Mouse (Mus musculus): Measurements from ENCODE around the gene Smarcal1. TPM values are rescaled to one million over a fixed set of nuclear protein-coding genes. Genes with fewer than 3 reads are reported as not detected.

Smarcal1 gene
- polyA plus RNA-seq (2015; fragmentation: Nextera tagmentation; extraction: Ambion mirVana) = 16.7 and 18.5 TPM in 2 replicates

DNA sequence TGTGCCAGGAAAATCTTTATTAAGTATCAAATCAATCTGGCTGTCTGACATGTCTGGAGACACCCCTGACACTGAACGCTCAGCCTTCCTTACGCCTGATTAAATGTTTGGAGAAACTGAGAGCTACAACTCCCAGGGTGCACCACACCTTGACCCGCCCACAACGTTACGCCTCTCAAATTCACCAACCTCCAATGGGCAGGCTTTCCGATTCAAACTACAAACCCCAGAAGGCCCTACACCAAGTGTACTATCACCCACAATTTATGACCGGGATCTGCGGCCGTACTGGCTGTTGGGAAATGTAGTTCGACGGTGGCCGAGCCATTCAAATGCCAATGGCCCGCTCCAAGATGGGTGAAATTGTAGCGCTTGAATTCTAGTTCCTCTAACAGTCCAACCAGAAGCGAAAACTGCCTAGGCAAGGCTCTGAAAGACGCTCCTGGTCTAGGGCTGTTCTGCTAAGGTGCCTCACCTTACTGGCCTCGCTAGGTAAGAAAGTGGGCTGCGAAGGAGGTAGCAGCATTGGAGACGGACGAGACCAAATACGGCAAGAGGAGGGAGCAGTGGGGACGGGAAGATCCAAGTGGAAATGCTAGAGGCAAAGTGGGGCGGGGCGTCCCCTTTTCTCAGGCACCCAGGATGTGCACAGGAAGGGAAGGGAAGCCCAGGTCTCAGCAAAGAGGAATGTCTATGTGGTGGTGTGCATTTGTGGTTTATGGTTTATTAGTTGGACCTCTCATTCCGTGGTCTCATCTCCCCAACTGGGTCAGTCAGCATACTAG is at the start of gene Smarcal1:
Gene Smarcal1 (plus strand): TSS at position 305 of the 785 bp plus-strand sequence.

DNA sequence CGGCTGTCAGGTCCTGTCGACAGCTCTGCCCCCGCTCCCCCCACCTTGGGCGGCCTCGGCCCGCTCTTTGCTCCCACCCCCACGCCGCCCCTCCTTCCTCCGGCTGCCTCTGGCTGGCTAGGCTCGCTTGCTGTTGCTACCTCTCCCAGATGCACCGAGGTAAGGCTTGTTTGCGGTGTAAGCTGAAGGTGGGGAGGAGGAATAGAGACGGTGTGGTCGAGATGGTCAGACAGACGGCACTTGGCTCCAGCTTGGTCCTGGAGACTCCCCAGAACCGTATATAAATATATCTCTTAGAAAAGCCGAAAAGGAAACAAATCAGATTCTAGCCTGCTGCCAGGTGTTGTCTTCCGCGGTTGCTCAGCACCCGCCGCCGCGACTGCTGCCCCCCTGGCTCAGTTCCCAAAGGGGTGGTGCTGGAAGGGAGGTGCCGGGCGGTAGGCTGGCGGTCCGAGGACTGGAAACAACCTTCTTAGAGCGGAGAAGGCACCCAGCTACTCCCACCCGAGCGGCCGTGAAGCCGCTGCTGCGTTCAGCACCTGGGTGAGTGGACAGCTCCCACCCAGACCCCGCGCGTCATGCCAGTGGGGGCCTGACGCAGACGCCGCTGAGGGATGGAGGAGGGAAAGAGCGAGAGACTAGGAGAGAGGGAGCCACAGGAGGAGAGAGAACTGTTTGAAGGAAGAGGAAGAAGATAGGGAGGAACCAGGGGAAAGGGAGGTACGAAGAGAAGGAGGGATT is 46.3 kb upstream of the Smarcal1 start, which contains the start of gene March4:
Gene March4 (minus strand): TSS at position 320 of the 741 bp plus-strand sequence.

Other genes with a start within 250 kb of the Smarcal1 start
- 7.1 and 8.9 TPM in 2 replicates for gene March4, start 46.3 kb upstream of the Smarcal1 start, polyA plus RNA-seq (2015; fragmentation: Nextera tagmentation; extraction: Ambion mirVana)
- gene Ankar, start 117.3 kb downstream of the Smarcal1 start, polyA plus RNA-seq (2015; fragmentation: Nextera tagmentation; extraction: Ambion mirVana) = not detected in 2 replicates
- 1,031 and 1,265 TPM in 2 replicates for gene Rpl37a, start 128.0 kb downstream of the Smarcal1 start, polyA plus RNA-seq (2015; fragmentation: Nextera tagmentation; extraction: Ambion mirVana)
- 374 and 416 TPM in 2 replicates for gene Igfbp2, start 241.3 kb downstream of the Smarcal1 start, polyA plus RNA-seq (2015; fragmentation: Nextera tagmentation; extraction: Ambion mirVana)